Mouse (Mus musculus) midbrain, postnatal 0 days (tissue): Measurements from ENCODE around the gene Klk9. TPM values are rescaled to one million over a fixed set of nuclear protein-coding genes. Genes with fewer than 3 reads are reported as not detected.

ENCODE experiments used
- ATAC-seq: fragments of 200-750 bp; cut with Nextera tagmentation; 2 replicates; pipeline ENCODE4 v1.8.0; 2017; ENCODE audit warnings: moderate number of reproducible peaks, mild to moderate bottlenecking, moderate TSS enrichment, moderate library complexity; ENCODE audit not compliant: low FRiP score
- DNase-seq: peaks from one replicate; pipeline ENCODE4 v3.0.0-alpha.2; 2015; ENCODE audit warnings: low spot score
- H3K27ac ChIP-seq: fragments of 300-500 bp; sonication (generic); 2 replicates; pipeline ENCODE4 v1.5.1; 2014; ENCODE audit warnings: low read depth, mild to moderate bottlenecking, low read length, mixed read lengths
- H3K27me3 ChIP-seq: fragments of 300-500 bp; sonication (generic); 2 replicates; pipeline ENCODE4 v1.6.1; 2014; ENCODE audit warnings: low read length, control low read depth, mixed read lengths; ENCODE audit not compliant: insufficient read depth
- H3K36me3 ChIP-seq: fragments of 300-500 bp; sonication (generic); 2 replicates; pipeline ENCODE4 v1.6.1; 2014; ENCODE audit warnings: low read length, control low read depth, mixed read lengths; ENCODE audit not compliant: insufficient read depth
- H3K4me1 ChIP-seq: fragments of 300-500 bp; sonication (generic); 2 replicates; pipeline ENCODE4 v1.6.1; 2014; ENCODE audit warnings: mild to moderate bottlenecking, control low read depth, antibody characterized with exemption, low read length, mixed read lengths; ENCODE audit not compliant: insufficient read depth
- H3K4me2 ChIP-seq: fragments of 300-500 bp; sonication (generic); 2 replicates; pipeline ENCODE4 v1.6.1; 2014; ENCODE audit warnings: low read depth, mild to moderate bottlenecking, low read length, mixed read lengths; ENCODE audit not compliant: poor library complexity, severe bottlenecking
- H3K4me3 ChIP-seq: fragments of 300-500 bp; sonication (generic); 2 replicates; pipeline ENCODE4 v1.5.1; 2014; ENCODE audit warnings: low read depth, mild to moderate bottlenecking, low read length, moderate library complexity
- H3K9ac ChIP-seq: fragments of 300-500 bp; sonication (generic); replicated peaks from 2 replicates; pipeline ENCODE4 v1.6.1; 2014; ENCODE audit warnings: mild to moderate bottlenecking, low read length, moderate library complexity, mixed read lengths; ENCODE audit not compliant: poor library complexity, severe bottlenecking
- H3K9me3 ChIP-seq: fragments of 300-500 bp; sonication (generic); 2 replicates; pipeline ENCODE4 v1.6.1; 2016; ENCODE audit warnings: low read length, control low read depth
- CTCF ChIP-seq: IDR thresholded peaks from 2 replicates; pipeline ENCODE4 v1.5.1; 2016; ENCODE audit warnings: antibody characterized with exemption, mild to moderate bottlenecking
- WGBS: fragments of 180-500 bp; shearing (Covaris S2); extraction: QIAGEN DNeasy Blood & Tissue Kit; methylation state at CpG from one replicate; pipeline ENCODE4 v1.1.7; 2014; 5-methylcytosine and 5-hydroxymethylcytosine counted together
- polyA plus RNA-seq: library from polyadenylated mRNA; unstranded; fragments of >200 nt; fragmentation: Nextera tagmentation; extraction: Ambion mirVana; gene quantifications from 2 replicates; pipeline ENCODE4 v1.2.1, GENCODE M21; 2015
- total RNA-seq: library from RNA; depleted of rRNA; stranded (reverse); fragments of >200 nt; gene quantifications from 2 replicates; pipeline ENCODE4 v1.2.3, GENCODE M21; 2014

Gene Klk9
- total and polyA plus RNA-seq, 2 experiments from 2014 or later, result not detected

DNA sequence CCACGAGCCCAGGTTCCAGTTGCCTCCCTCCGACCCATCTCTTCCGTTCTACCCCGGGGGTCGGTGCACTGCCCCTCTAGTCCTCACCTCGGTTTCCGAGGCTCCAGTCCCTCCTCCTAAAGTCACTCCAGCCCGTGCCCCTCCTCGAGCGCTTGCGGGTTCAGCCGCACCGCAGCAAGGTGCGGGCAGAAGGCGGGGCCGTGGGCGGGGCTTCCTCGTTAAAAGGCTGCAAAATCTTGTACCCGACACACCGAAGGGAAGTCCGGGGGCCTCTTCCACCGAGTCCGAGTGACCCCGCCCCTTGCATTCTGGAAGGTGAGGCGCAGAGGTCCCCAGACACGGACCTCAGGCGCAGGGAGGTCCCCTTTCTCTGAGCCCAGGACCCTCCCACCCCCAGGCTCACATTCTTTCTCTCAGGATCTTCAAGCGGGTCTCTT, 5.7 kb downstream of the Klk9 start, which contains the start of gene Klk8:
Klk8 (plus strand) TSS at position 245 of the 437 bp plus-strand sequence.
- TF ChIP-seq CTCF, result no peak
- Histone ChIP-seq H3K27me3 (peaks cover 10% of the 10 kb centered on the region; the same call in 1 of the 2 replicates), H3K4me3 (peak within 1 kb of the TSS; percentile 52), H3K9ac (peak within 1 kb of the TSS; percentile 54), H3K4me1 (no peaks in the 10 kb centered on the region; the same call in 1 of the 2 replicates), H3K9me3 (no peaks in the 10 kb centered on the region), H3K36me3 (no peaks in the 10 kb centered on the region), H3K27ac (no peak within 1 kb of the TSS), H3K4me2 (peak within 1 kb of the TSS; percentile 90)
- DNase-seq (no peak), ATAC-seq (peak; percentile 64; the same call in 1 of the 2 replicates)
- WGBS, result 2% methylated on average over 28 of the region's 28 CpGs

DNA sequence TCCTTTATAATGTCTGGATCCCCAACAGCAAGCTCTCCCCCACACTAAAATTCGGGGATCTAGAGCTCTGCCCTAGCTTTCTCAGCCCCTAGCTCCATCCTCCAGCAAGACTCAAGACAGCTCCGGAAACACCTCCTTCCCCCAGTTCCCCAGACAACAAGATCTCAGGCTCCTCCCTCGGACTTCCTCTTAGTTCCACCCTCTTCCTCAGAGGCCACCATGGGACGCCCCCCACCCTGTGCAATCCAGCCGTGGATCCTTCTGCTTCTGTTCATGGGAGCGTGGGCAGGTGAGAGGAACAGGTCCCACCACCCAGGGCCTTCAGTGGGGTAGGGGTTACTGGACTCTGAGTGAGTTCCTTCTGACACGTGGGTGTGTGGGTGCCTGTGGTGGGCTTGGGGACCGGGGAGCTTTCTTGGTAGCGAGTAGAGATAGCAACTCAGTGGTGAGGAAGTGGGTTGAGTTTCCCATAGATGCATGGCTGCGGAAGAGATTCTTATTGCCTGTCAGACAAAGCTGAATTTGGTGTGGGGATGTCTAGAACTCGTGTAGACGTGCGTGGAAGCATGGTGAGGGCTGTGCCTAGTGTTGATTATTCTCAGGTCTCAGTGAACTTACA, 6.3 kb downstream of the Klk9 start:
- peak overlapping the region; percentile 90 for H3K4me2 ChIP-seq
- no peaks in the 10 kb centered on the region for H3K36me3 ChIP-seq
- no peak for TF ChIP-seq CTCF
- peak overlapping the region; percentile 54; the same call in 1 of the 2 replicates for H3K9ac ChIP-seq
- WGBS, result 42% methylated on average over 13 of the region's 13 CpGs
- ATAC-seq (peak; percentile 32), DNase-seq (no peak)
- no peaks in the 10 kb centered on the region for H3K9me3 ChIP-seq
- H3K27ac ChIP-seq, result no peak overlapping the region
- no peaks in the 10 kb centered on the region; the same call in 1 of the 2 replicates for H3K4me1 ChIP-seq
- peaks cover 10% of the 10 kb centered on the region; the same call in 1 of the 2 replicates for H3K27me3 ChIP-seq
- H3K4me3 ChIP-seq, result peak overlapping the region; percentile 52

DNA sequence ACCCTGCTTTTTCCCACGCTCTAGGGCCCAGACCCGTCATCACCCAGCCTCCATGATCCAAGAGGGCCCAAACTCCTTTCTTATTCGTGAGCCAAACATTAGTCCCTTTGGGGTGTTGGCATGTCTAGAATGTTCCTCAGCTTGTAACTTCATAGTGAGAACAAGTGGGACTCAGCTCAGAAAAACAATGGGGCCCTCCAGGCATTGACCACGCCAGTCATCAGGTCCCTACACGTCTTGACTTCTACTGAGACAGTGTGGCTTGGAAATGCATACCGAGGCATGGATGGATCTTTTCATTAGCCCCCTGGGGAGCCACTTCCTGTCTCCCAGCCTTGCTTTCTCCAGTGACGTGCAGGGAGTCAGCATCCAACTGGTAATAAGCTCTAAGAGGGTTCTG, 8.2 kb downstream of the Klk9 start:
- TF ChIP-seq CTCF, result no peak
- H3K4me3 ChIP-seq, result no peak overlapping the region
- no peaks in the 10 kb centered on the region for H3K36me3 ChIP-seq
- H3K9me3 ChIP-seq, result no peaks in the 10 kb centered on the region
- WGBS, result 68% methylated on average over 7 of the region's 7 CpGs
- H3K27ac ChIP-seq, result no peak overlapping the region
- H3K27me3 ChIP-seq, result peaks cover 9% of the 10 kb centered on the region; the same call in 1 of the 2 replicates
- no peak for ATAC-seq
- no peak overlapping the region for H3K9ac ChIP-seq
- H3K4me1 ChIP-seq, result no peaks in the 10 kb centered on the region; the same call in 1 of the 2 replicates
- no peak for DNase-seq
- H3K4me2 ChIP-seq, result no peak overlapping the region

DNA sequence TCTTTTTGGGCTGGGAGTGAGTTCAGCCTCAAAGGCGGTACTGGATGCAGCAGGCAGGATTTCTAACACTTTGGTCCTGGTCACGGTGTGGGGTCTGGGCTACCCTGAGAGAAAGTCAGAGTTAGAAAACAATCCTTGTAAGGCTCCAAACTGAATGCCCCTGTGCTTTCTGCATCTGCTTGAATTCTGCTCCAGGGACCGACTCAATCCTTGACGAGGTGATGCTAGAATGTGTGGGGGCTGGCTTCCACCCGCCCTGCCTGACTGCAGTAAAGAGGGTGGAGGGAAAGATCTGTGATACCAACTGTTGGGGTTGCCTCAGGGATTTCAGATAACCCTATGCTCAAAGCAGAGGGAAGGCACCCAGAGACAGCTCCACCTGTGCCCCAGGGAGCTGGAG, 19.3 kb downstream of the Klk9 start, which contains the start of gene Klk7:
Klk7 (plus strand) TSS at position 301 of the 400 bp plus-strand sequence.
- DNase-seq, result no peak
- no peaks in the 10 kb centered on the region for H3K36me3 ChIP-seq
- no peaks in the 10 kb centered on the region for H3K4me1 ChIP-seq
- no peak within 1 kb of the TSS for H3K27ac ChIP-seq
- H3K9me3 ChIP-seq, result no peaks in the 10 kb centered on the region
- no peak for ATAC-seq
- no peaks in the 10 kb centered on the region for H3K27me3 ChIP-seq
- no peak within 1 kb of the TSS for H3K4me2 ChIP-seq
- no peak within 1 kb of the TSS for H3K4me3 ChIP-seq
- H3K9ac ChIP-seq, result no peak within 1 kb of the TSS
- no peak for TF ChIP-seq CTCF
- 47% methylated on average over 5 of the region's 5 CpGs for WGBS

DNA sequence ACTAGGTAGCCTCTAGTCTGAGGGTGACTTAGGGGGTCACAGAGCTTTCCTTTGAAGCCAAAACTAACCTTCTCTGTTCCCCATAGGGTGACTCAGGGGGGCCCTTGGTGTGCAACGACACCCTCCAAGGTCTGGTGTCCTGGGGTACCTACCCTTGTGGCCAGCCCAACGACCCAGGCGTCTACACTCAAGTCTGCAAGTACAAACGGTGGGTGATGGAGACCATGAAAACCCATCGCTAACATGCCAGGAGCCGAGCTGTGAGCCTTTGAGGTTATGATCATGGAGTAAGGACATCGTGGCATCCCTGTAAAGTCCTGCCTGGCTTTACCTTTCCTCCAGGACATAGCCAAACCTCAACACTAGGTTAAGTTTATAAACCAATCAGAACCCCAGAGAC, 23.5 kb downstream of the Klk9 start:
- H3K36me3 ChIP-seq, result no peaks in the 10 kb centered on the region
- H3K4me2 ChIP-seq, result no peak overlapping the region
- ATAC-seq (no peak), DNase-seq (no peak)
- H3K4me3 ChIP-seq, result no peak overlapping the region
- H3K9me3 ChIP-seq, result no peaks in the 10 kb centered on the region
- H3K27me3 ChIP-seq, result no peaks in the 10 kb centered on the region
- no peak overlapping the region for H3K27ac ChIP-seq
- 88% methylated on average over 7 of the region's 7 CpGs for WGBS
- no peaks in the 10 kb centered on the region for H3K4me1 ChIP-seq
- no peak for TF ChIP-seq CTCF
- H3K9ac ChIP-seq, result no peak overlapping the region

DNA sequence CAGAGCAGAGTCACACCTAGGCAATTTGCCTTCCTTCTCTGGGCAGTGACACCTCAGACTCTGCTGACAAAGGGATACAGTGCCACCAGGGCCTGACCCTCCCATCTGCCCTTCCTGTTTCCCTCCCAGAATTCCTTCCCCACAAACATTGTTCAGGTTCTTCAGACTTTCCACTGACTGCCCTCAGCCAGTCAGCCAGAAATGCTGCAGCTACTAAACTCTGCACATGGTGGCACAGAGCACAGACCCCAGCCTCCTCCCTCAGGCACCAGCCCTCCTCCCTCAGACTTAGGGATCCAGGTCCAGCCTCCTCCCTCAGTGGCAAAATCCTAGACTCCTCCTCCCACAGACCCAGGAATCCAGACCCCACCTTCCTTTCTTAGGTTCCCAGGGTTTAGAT, 25.1 kb downstream of the Klk9 start:
- ATAC-seq, result no peak
- no peaks in the 10 kb centered on the region for H3K27me3 ChIP-seq
- no peak for TF ChIP-seq CTCF

More for the DNA sequence above, 25.1 kb downstream of the Klk9 start:
- no peak overlapping the region for H3K27ac ChIP-seq
- H3K9me3 ChIP-seq, result no peaks in the 10 kb centered on the region
- no peak overlapping the region for H3K4me3 ChIP-seq
- H3K9ac ChIP-seq, result no peak overlapping the region
- no peak overlapping the region for H3K4me2 ChIP-seq
- H3K4me1 ChIP-seq, result no peaks in the 10 kb centered on the region
- DNase-seq, result no peak
- no peaks in the 10 kb centered on the region for H3K36me3 ChIP-seq
